Mouse (Mus musculus): ENCODE results near the gene Aktip. TPM values are rescaled to one million over a fixed set of nuclear protein-coding genes. Genes with fewer than 3 reads are reported as not detected.

The Aktip gene
- polyA plus RNA-seq (2012; rRNA removed): 48.4 and 54.0 TPM in 2 replicates

DNA sequence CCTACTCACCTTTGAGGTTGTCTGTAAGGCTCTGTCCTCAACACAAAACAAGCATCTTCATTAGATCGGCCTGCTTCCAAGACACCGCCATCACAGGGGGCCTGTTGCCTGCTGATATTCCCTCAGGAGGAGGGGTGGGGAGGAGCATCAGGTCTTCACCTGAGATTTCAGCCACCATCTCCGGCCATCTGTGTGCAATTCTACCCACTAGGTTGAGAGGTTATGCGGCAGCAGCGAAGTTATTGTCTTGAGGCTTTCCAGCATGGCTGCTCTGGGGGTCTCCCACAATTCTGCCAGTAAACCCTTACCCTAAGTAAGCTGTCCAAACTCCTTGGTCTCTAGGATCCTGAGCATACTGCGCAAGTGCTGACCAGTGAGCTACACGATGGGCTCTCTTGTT is at the start of gene Aktip:
Gene Aktip, minus strand, starts transcription at position 101 of the 400 bp plus-strand sequence.
- H3K4me3 ChIP-seq (ENCODE audit: control insufficient read depth, low read depth, low read length): no peak within 1 kb of the TSS
- no peaks in the 10 kb centered on the region for H3K36me3 ChIP-seq (ENCODE audit: control insufficient read depth, insufficient read depth, low read length)
- no peaks in the 10 kb centered on the region for H3K27me3 ChIP-seq (ENCODE audit: control insufficient read depth, insufficient read depth, low read length)
- H3K27ac ChIP-seq (ENCODE audit: control insufficient read depth, insufficient read depth, low read depth, low read length): no peak within 1 kb of the TSS
- peaks cover 3% of the 10 kb centered on the region for H3K4me1 ChIP-seq (ENCODE audit: control insufficient read depth, insufficient read depth, low read length)
- TF ChIP-seq CTCF (IDR thresholded peaks at IDR 0.05; ENCODE audit: control insufficient read depth, insufficient read depth, insufficient replicate concordance, low read depth, low read length): no peak
- TF ChIP-seq POLR2A (IDR thresholded peaks at IDR 0.05; ENCODE audit: control insufficient read depth, low read depth, low read length): no peak

DNA sequence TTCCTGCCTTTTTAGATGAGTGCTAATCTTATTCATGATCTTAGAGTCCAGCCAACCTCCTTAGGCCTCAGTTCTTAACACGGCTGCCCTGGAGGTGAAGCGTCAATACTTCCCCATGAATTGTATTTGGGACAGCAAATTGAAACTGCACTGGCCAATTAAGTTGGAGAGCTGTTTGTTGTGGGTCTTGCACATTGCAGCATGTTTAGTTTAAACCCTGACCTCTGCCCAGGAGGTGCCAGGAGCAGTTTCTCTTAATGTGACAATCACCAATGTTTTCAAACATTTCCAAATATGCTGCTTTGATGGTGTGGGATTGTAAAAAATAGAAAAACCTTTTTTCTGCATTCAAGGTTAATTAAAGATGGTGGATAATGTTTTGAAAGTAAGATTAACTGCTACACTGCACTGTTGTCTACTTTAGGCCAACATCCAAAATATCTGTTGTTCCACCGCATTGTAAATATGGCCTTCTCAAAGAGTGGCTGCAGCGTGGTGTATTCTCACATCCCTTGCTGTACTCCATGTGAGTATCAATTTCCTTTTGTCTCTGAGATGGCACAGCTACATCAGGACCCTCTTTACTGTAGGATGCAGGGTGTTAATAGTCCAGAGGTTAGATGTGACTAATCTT is 46.2 kb upstream of the Aktip start:
- H3K4me1 ChIP-seq (ENCODE audit: control insufficient read depth, insufficient read depth, low read length): no peaks in the 10 kb centered on the region
- no peak overlapping the region for H3K27ac ChIP-seq (ENCODE audit: control insufficient read depth, insufficient read depth, low read depth, low read length)
- TF ChIP-seq CTCF (IDR thresholded peaks at IDR 0.05; ENCODE audit: control insufficient read depth, insufficient read depth, insufficient replicate concordance, low read depth, low read length) (no peak), POLR2A (IDR thresholded peaks at IDR 0.05; ENCODE audit: control insufficient read depth, low read depth, low read length) (no peak)
- H3K36me3 ChIP-seq (ENCODE audit: control insufficient read depth, insufficient read depth, low read length): no peaks in the 10 kb centered on the region; the same call in none of the 2 replicates
- no peak overlapping the region for H3K4me3 ChIP-seq (ENCODE audit: control insufficient read depth, low read depth, low read length)
- no peaks in the 10 kb centered on the region for H3K27me3 ChIP-seq (ENCODE audit: control insufficient read depth, insufficient read depth, low read length)

DNA sequence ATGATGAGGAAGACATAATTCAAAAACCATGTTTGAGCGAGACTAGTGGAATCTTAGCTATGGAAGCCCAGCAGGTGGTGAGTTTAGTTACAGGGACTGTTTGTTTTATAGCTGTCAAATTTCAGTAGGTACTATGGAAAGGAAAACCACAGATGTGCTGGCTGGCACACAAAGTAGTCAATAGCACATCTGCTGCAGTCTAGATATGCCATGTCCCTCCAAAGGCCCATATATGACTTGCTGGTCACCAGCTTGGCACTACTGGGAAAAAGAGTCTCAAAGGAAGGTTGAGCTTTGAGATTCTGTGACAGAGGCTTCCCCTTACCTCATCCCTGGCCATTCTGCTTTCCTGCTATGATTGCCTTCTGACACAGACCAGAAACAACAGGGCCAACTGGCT is 42.9 kb upstream of the Aktip start:
- Histone ChIP-seq H3K27ac (ENCODE audit: control insufficient read depth, insufficient read depth, low read depth, low read length) (no peak overlapping the region), H3K36me3 (ENCODE audit: control insufficient read depth, insufficient read depth, low read length) (no peaks in the 10 kb centered on the region; the same call in 1 of the 2 replicates), H3K4me1 (ENCODE audit: control insufficient read depth, insufficient read depth, low read length) (no peaks in the 10 kb centered on the region), H3K27me3 (ENCODE audit: control insufficient read depth, insufficient read depth, low read length) (no peaks in the 10 kb centered on the region), H3K4me3 (ENCODE audit: control insufficient read depth, low read depth, low read length) (no peak overlapping the region)
- TF ChIP-seq POLR2A (IDR thresholded peaks at IDR 0.05; ENCODE audit: control insufficient read depth, low read depth, low read length) (no peak), CTCF (IDR thresholded peaks at IDR 0.05; ENCODE audit: control insufficient read depth, insufficient read depth, insufficient replicate concordance, low read depth, low read length) (no peak)

DNA sequence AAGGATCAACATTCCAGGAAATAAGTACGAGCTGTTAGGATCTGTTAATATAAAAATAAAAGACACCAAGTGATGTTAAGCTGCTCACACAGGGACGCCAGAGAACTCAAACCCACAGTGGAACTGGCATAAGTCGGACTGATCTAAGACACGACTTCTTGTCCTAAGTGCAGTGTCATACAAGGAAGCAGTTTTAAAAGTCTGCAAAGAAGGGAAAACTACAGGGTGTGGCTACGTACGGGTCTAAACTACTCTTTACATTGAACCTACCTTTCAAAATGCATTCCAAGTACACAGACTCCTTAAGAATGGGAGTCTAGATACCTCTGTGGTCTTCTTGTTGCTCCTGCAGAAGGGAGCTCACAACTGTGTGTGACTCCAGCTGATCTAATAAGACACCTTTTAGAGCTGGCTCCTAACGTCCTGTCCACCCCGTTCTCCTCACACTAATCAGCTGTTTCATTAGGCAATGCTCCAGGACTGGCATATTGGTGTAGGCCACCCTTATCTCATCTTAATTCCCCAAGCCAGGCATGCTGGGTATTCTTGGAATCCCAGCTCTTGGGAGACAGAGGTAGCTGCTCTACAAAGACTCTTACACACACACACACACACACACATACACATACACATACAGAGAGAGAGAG is 42.2 kb upstream of the Aktip start:
- TF ChIP-seq POLR2A (IDR thresholded peaks at IDR 0.05; ENCODE audit: control insufficient read depth, low read depth, low read length) (no peak), CTCF (IDR thresholded peaks at IDR 0.05; ENCODE audit: control insufficient read depth, insufficient read depth, insufficient replicate concordance, low read depth, low read length) (no peak)
- Histone ChIP-seq H3K27ac (ENCODE audit: control insufficient read depth, insufficient read depth, low read depth, low read length) (no peak overlapping the region), H3K4me1 (ENCODE audit: control insufficient read depth, insufficient read depth, low read length) (no peaks in the 10 kb centered on the region), H3K27me3 (ENCODE audit: control insufficient read depth, insufficient read depth, low read length) (no peaks in the 10 kb centered on the region), H3K4me3 (ENCODE audit: control insufficient read depth, low read depth, low read length) (no peak overlapping the region), H3K36me3 (ENCODE audit: control insufficient read depth, insufficient read depth, low read length) (no peaks in the 10 kb centered on the region; the same call in 1 of the 2 replicates)

GRCm38 (mm10) chr8:91241371-91241770 is 41.6 kb upstream of the Aktip start:
- Histone ChIP-seq H3K4me1 (ENCODE audit: control insufficient read depth, insufficient read depth, low read length) (no peaks in the 10 kb centered on the region), H3K27me3 (ENCODE audit: control insufficient read depth, insufficient read depth, low read length) (no peaks in the 10 kb centered on the region), H3K36me3 (ENCODE audit: control insufficient read depth, insufficient read depth, low read length) (no peaks in the 10 kb centered on the region; the same call in 1 of the 2 replicates), H3K4me3 (ENCODE audit: control insufficient read depth, low read depth, low read length) (no peak overlapping the region), H3K27ac (ENCODE audit: control insufficient read depth, insufficient read depth, low read depth, low read length) (no peak overlapping the region)
- TF ChIP-seq POLR2A (IDR thresholded peaks at IDR 0.05; ENCODE audit: control insufficient read depth, low read depth, low read length) (no peak), CTCF (IDR thresholded peaks at IDR 0.05; ENCODE audit: control insufficient read depth, insufficient read depth, insufficient replicate concordance, low read depth, low read length) (no peak)

GRCm38 (mm10) chr8:91237191-91237590 is 37.4 kb upstream of the Aktip start:
- Histone ChIP-seq H3K4me3 (ENCODE audit: control insufficient read depth, low read depth, low read length) (no peak overlapping the region), H3K4me1 (ENCODE audit: control insufficient read depth, insufficient read depth, low read length) (no peaks in the 10 kb centered on the region), H3K27me3 (ENCODE audit: control insufficient read depth, insufficient read depth, low read length) (no peaks in the 10 kb centered on the region), H3K27ac (ENCODE audit: control insufficient read depth, insufficient read depth, low read depth, low read length) (no peak overlapping the region), H3K36me3 (ENCODE audit: control insufficient read depth, insufficient read depth, low read length) (no peaks in the 10 kb centered on the region; the same call in 1 of the 2 replicates)
- no peak for TF ChIP-seq CTCF (IDR thresholded peaks at IDR 0.05; ENCODE audit: control insufficient read depth, insufficient read depth, insufficient replicate concordance, low read depth, low read length)
- TF ChIP-seq POLR2A (IDR thresholded peaks at IDR 0.05; ENCODE audit: control insufficient read depth, low read depth, low read length): no peak

GRCm38 (mm10) chr8:91234097-91234496 is 34.3 kb upstream of the Aktip start:
- Histone ChIP-seq H3K4me1 (ENCODE audit: control insufficient read depth, insufficient read depth, low read length) (no peaks in the 10 kb centered on the region), H3K4me3 (ENCODE audit: control insufficient read depth, low read depth, low read length) (no peak overlapping the region), H3K36me3 (ENCODE audit: control insufficient read depth, insufficient read depth, low read length) (no peaks in the 10 kb centered on the region), H3K27ac (ENCODE audit: control insufficient read depth, insufficient read depth, low read depth, low read length) (no peak overlapping the region), H3K27me3 (ENCODE audit: control insufficient read depth, insufficient read depth, low read length) (no peaks in the 10 kb centered on the region)
- TF ChIP-seq CTCF (IDR thresholded peaks at IDR 0.05; ENCODE audit: control insufficient read depth, insufficient read depth, insufficient replicate concordance, low read depth, low read length) (no peak), POLR2A (IDR thresholded peaks at IDR 0.05; ENCODE audit: control insufficient read depth, low read depth, low read length) (no peak)
